In genomic region chr9:76024277-76025246, GRCm38 (mm10) we compare ENCODE assay signal across 8 mouse cellular contexts. TPM values are rescaled to one million over a fixed set of nuclear protein-coding genes. Genes with fewer than 3 reads are reported as not detected.
DNase-seq lines count a peak whose midpoint lies in the region; ATAC-seq and TF ChIP-seq lines count a peak whose summit lies in the region.

No protein-coding gene starts in this region.

- H3K4me1 ChIP-seq in embryonic facial prominence, embryonic 12.5 days = peaks cover 10% of the 10 kb centered on the region
- no peaks in the 10 kb centered on the region for H3K4me1 ChIP-seq in thymus, adult 2 months (replicated peaks; ENCODE audit: control insufficient read depth, insufficient read depth, low read length)

- H3K9me3 ChIP-seq in embryonic facial prominence, embryonic 12.5 days = no peaks in the 10 kb centered on the region

- no peak overlapping the region for H3K9ac ChIP-seq in embryonic facial prominence, embryonic 12.5 days

- H3K4me3 ChIP-seq in embryonic facial prominence, embryonic 12.5 days = no peak overlapping the region
- H3K4me3 ChIP-seq in left cerebral cortex, adult 2 months = no peak overlapping the region
- H3K4me3 ChIP-seq in thymus, adult 2 months (ENCODE audit: control insufficient read depth, insufficient read depth, low read length) = no peak overlapping the region

- no peaks in the 10 kb centered on the region for H3K27me3 ChIP-seq in embryonic facial prominence, embryonic 12.5 days
- no peaks in the 10 kb centered on the region for H3K27me3 ChIP-seq in thymus, adult 2 months (ENCODE audit: control insufficient read depth, insufficient read depth, low read length)

- H3K36me3 ChIP-seq in embryonic facial prominence, embryonic 12.5 days = no peaks in the 10 kb centered on the region
- no peaks in the 10 kb centered on the region for H3K36me3 ChIP-seq in thymus, adult 2 months (ENCODE audit: control insufficient read depth, insufficient read depth, low read length)

- WGBS in embryonic facial prominence, embryonic 12.5 days = 48% methylated on average over 5 of the region's 5 CpGs
- WGBS in thymus, adult 2 months = 33% methylated on average over 5 of the region's 5 CpGs

- intact Hi-C loops in left cerebral cortex, adult 2 months (cut with DNase I) = no loop called here

- no peak overlapping the region for H3K4me2 ChIP-seq in embryonic facial prominence, embryonic 12.5 days (replicated peaks)

- peak; percentile 61 for DNase-seq in gastrocnemius, postnatal 25 days
- no peak for DNase-seq in gastrocnemius, postnatal 4 days (ENCODE audit: low spot score in 2 of 2)
- peak; percentile 36 for DNase-seq in 416B (ENCODE audit: low read depth)
- peak; percentile 37 to 46 for DNase-seq in left cerebral cortex, adult 2 months (ENCODE audit: extremely low spot score in 1 of 2, low spot score in 2 of 2)
- DNase-seq in right cerebral cortex, postnatal 14 days = peak; percentile 14
- DNase-seq in thymus, postnatal 0 days (ENCODE audit: low spot score) = no peak
- DNase-seq in thymus, adult 2 months = no peak

- TF ChIP-seq POLR2A in thymus, adult 2 months (IDR thresholded peaks at IDR 0.05; ENCODE audit: control insufficient read depth, extremely low read depth, insufficient read depth, low read length, poor library complexity) = no peak

- no peak for TF ChIP-seq CTCF in left cerebral cortex, adult 2 months (IDR thresholded peaks at IDR 0.05)
- TF ChIP-seq CTCF in thymus, adult 2 months (IDR thresholded peaks at IDR 0.05; ENCODE audit: borderline replicate concordance, control insufficient read depth, extremely low read depth, insufficient read depth, low read length, poor library complexity) = no peak

- ATAC-seq in embryonic facial prominence, embryonic 12.5 days (ENCODE audit: insufficient number of reproducible peaks, insufficient read depth, low FRiP score, low TSS enrichment) = no peak

- H3K27ac ChIP-seq in embryonic facial prominence, embryonic 12.5 days = peak overlapping the region; percentile 75
- peak overlapping the region; percentile 53 for H3K27ac ChIP-seq in left cerebral cortex, adult 2 months
- H3K27ac ChIP-seq in thymus, adult 2 months (ENCODE audit: control insufficient read depth, insufficient read depth, low read length) = no peak overlapping the region

RNA-seq across cellular contexts. Expression of gene Hmgcll1, which starts 9.9 kb away (rescaled TPM):
- total RNA-seq in gastrocnemius, postnatal 25 days (2021) = under 1 TPM; 0.38 to 0.46 TPM
- total RNA-seq in gastrocnemius, postnatal 4 days (2021) = under 1 TPM; 0.73 to 0.98 TPM
- polyA plus RNA-seq in embryonic facial prominence, embryonic 12.5 days (2016; fragmentation: Nextera tagmentation; extraction: Ambion mirVana) = 4.8 and 6.5 TPM in 2 replicates
- 10 to 100 TPM; 16.7 to 17.0 TPM for total RNA-seq in left cerebral cortex, adult 2 months (2021)
- polyA plus RNA-seq in thymus, postnatal 0 days (2015; fragmentation: Nextera tagmentation; extraction: Ambion mirVana) = 0.18 and 0.27 TPM in 2 replicates
- 0.05 TPM in 1 of 2 replicates, not detected in the other for polyA plus RNA-seq in thymus, adult 2 months (2012; rRNA removed)

Comparison
In these comparisons a context has a peak if more than half of its experiments do, and no peak if none do; other contexts are left out.
1. DNase-seq: peak in gastrocnemius, postnatal 25 days (single experiment), 416B (single experiment), left cerebral cortex, adult 2 months (2 of 2) and right cerebral cortex, postnatal 14 days (single experiment); none in gastrocnemius, postnatal 4 days (0 of 2), thymus, postnatal 0 days (single experiment) and thymus, adult 2 months (single experiment).
2. RNA of gene Hmgcll1, which starts 9.9 kb away (total RNA-seq): 16.7 to 17.0 TPM in left cerebral cortex, adult 2 months; 0.73 to 0.98 TPM in gastrocnemius, postnatal 4 days and 0.38 to 0.46 TPM in gastrocnemius, postnatal 25 days; every median in the first group is over 4 times any median in the second.